Mouse (Mus musculus): ENCODE measurements around the gene Pnpla5.

DNA sequence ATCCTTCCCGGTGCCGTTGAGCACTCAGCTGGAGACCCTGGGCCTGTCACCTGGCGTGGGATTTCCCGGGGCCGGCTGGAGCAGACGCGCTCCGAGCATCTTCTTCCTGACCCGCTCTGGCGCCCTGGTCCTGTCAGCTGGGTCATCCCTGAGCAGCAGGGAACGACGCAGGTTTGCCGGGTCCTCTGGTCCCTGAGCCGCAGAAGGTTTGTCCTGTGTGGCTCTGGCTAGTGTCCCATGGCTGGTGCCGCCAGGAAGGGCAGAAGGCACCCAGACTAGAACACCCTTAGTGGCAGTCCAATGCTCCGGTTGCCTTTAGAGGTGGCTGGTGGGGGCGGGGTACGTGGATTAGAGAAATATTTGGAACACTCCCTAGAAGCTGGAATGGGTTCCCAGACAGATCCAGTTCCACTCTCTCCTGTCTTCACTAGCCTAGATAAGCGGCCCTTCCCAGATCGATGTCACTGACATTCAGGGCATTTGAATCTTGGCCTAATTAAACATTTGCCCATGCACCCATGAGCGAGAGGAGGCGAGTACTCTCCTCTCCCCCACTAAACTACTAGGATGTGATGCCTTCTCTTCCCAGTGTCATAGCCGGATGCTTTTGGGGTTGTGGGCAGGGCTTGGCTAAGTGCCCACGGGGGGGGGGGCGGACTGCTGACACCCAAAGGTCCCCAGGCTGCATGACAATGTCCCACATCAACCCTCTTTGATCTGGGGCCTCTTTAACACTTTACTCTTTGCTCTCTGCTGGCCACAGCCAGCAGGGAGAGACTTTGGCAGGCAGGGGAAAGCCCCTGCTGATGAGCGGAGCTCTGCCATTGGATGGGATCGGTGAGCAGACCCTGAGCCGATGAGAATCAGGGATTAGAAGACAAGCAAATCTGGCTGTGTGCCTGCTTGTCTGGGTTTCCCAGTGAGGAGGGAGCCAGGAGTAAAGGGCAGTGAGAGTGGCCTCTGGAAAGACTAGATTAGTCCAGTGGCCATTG, 45.5 kb upstream of the Pnpla5 start:
- TF ChIP-seq GATA1 (IDR thresholded peaks at IDR 0.05; ENCODE audit: low read length) (no peak), TAL1 (IDR thresholded peaks at IDR 0.05; ENCODE audit: low read length) (no peak)
